Mouse (Mus musculus) heart, embryonic 12.5 days (tissue): Measurements from ENCODE around the gene Il1rap. TPM values are rescaled to one million over a fixed set of nuclear protein-coding genes. Genes with fewer than 3 reads are reported as not detected.

Source experiments
- ATAC-seq: fragments of 200-750 bp; cut with Nextera tagmentation; 2 replicates; pipeline ENCODE4 v1.8.0; 2017; ENCODE audit warnings: moderate TSS enrichment, moderate library complexity; ENCODE audit not compliant: insufficient number of reproducible peaks, low FRiP score
- H3K27ac ChIP-seq: fragments of 300-500 bp; sonication (generic); 2 replicates; pipeline ENCODE4 v1.5.1; 2016; ENCODE audit warnings: mild to moderate bottlenecking, moderate library complexity; ENCODE audit not compliant: poor library complexity, severe bottlenecking
- H3K27me3 ChIP-seq: fragments of 300-500 bp; sonication (generic); replicated peaks from 2 replicates; pipeline ENCODE4 v1.6.1; 2016; ENCODE audit warnings: mild to moderate bottlenecking, moderate library complexity
- H3K36me3 ChIP-seq: fragments of 300-500 bp; sonication (generic); 2 replicates; pipeline ENCODE4 v1.6.1; 2016; ENCODE audit warnings: mild to moderate bottlenecking, moderate library complexity
- H3K4me1 ChIP-seq: fragments of 300-500 bp; sonication (generic); replicated peaks from 2 replicates; pipeline ENCODE4 v1.6.1; 2016; ENCODE audit warnings: mild to moderate bottlenecking
- H3K4me2 ChIP-seq: fragments of 300-500 bp; sonication (generic); 2 replicates; pipeline ENCODE4 v1.6.1; 2016; ENCODE audit warnings: mild to moderate bottlenecking, moderate library complexity
- H3K4me3 ChIP-seq: fragments of 300-500 bp; sonication (generic); 2 replicates; pipeline ENCODE4 v1.5.1; 2016; ENCODE audit warnings: mild to moderate bottlenecking
- H3K9ac ChIP-seq: fragments of 300-500 bp; sonication (generic); 2 replicates; pipeline ENCODE4 v1.6.1; 2016; ENCODE audit warnings: mild to moderate bottlenecking, moderate library complexity
- H3K9me3 ChIP-seq: fragments of 300-500 bp; sonication (generic); replicated peaks from 2 replicates; pipeline ENCODE4 v1.6.1; 2016; ENCODE audit warnings: mild to moderate bottlenecking, moderate library complexity
- WGBS: fragments of 180-500 bp; shearing (Covaris S2); methylation state at CpG from one replicate; pipeline ENCODE4 v1.1.7; 2016; 5-methylcytosine and 5-hydroxymethylcytosine counted together
- polyA plus RNA-seq: library from polyadenylated mRNA; unstranded; fragments of >200 nt; fragmentation: Nextera tagmentation; extraction: Ambion mirVana; gene quantifications from 2 replicates; pipeline ENCODE4 v1.2.1, GENCODE M21; 2016

Il1rap gene
- polyA plus RNA-seq, 1 experiment from 2014 or later, result 9.4 TPM

DNA sequence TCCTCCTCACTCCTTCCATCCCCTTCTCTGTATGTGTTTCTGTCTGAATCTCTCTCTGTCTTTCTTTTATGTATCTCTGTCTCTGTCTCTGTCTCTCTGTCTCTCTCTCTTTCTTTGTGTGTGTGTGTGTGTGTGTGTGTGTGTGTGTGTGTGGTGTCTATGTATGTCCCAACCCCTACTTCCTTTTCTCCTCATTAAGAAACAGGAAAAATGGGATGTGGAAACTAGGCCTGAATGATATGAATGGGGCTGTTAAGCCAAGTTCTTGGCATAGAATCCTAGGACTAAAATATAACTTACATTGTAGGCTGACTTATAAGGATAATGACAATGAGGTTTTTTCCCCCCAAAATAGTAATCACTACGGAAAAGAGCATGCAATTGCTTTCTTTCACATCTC, 149.4 kb downstream of the Il1rap start:
- Histone ChIP-seq H3K9me3 (no peaks in the 10 kb centered on the region), H3K4me3 (no peak overlapping the region), H3K36me3 (no peaks in the 10 kb centered on the region), H3K27ac (no peak overlapping the region), H3K9ac (no peak overlapping the region), H3K4me1 (no peaks in the 10 kb centered on the region), H3K27me3 (no peaks in the 10 kb centered on the region), H3K4me2 (no peak overlapping the region)
- ATAC-seq, result no peak
- WGBS, result 63% methylated on average over 1 of the region's 1 CpGs

DNA sequence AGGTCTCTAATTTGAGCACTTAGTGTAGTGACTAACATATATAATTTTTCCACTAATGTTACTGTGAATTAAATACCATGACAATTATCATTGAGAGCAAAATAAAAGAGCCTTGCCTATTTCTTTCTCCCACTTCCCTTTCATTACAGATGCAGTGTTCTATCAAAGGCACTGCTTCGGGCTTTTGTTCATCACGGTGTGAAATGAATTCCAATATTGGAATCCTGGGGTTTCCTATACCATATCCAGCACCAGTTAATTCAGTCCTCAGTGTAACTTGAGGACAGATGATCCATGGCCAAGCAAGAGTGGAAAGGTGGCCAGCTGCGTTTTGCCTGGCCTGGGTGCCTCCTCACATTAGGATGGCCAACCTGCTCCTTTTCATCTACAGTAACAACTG, 151.1 kb downstream of the Il1rap start:
- Histone ChIP-seq H3K36me3 (no peaks in the 10 kb centered on the region), H3K27ac (no peak overlapping the region), H3K4me2 (no peak overlapping the region), H3K4me1 (no peaks in the 10 kb centered on the region), H3K9ac (no peak overlapping the region), H3K4me3 (no peak overlapping the region), H3K9me3 (no peaks in the 10 kb centered on the region), H3K27me3 (no peaks in the 10 kb centered on the region)
- no peak for ATAC-seq
- WGBS, result 82% methylated on average over 3 of the region's 3 CpGs

DNA sequence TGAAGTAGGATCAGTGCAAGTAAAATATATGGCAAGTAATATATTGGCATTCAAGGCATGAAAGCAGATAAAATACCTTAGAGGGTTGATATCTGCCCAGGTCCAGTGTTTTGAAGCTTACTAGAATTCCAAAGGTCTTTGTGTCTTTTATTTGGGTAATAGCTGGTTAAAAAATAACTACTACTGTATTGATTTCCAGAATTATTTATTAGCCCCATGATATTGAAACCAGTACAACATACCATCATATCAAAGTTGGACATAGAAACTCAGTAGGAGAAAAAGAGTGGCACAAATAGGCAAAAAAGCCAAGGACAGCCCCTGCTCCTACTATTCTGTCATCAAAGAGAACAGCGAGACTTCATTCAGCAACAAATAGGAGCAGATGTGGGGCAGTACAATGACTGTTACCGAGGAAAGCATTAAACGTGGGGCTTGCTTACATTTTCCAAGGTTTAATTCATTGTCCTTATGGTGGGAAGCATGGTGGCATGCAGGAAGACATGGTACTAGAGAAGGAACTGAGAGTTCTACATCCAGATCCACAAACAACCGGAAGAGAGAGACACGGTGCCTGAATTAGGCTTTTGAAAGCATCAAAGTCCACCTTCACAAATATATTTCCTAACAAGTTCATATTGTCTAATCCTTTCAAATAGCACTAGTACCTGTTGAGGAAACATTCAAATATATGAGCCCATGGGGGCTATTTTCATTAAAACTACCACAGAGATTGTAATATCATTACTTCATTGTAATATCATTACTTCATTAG, 174.1 kb downstream of the Il1rap start:
- Histone ChIP-seq H3K4me3 (no peak overlapping the region), H3K27me3 (no peaks in the 10 kb centered on the region), H3K36me3 (no peaks in the 10 kb centered on the region), H3K27ac (no peak overlapping the region), H3K9me3 (no peaks in the 10 kb centered on the region), H3K4me1 (no peaks in the 10 kb centered on the region), H3K9ac (no peak overlapping the region), H3K4me2 (no peak overlapping the region)
- WGBS, result 82% methylated on average over 5 of the region's 5 CpGs
- no peak for ATAC-seq

DNA sequence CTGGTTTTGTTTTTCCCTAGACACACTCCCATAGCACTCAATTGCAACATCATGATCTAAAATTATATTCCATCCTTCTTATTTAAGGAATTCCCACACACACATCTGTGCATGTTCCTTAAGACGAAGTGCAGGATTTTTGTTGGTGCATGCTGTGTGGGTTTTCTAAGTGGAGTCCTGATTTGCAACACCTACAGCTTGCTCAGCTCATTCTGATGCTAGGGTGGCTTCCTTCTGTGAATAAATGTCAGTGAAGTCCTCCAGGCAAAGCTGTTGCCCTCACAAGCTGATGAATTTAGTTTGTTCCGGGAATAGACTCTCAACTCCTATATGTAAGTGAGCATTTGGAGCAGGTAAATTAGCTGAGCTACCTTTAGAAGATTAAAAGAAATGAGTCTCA, 194.5 kb downstream of the Il1rap start:
- Histone ChIP-seq H3K9me3 (no peaks in the 10 kb centered on the region), H3K4me1 (no peaks in the 10 kb centered on the region), H3K4me2 (no peak overlapping the region), H3K27ac (no peak overlapping the region), H3K36me3 (no peaks in the 10 kb centered on the region), H3K4me3 (no peak overlapping the region), H3K27me3 (no peaks in the 10 kb centered on the region), H3K9ac (no peak overlapping the region)
- 74% methylated on average over 2 of the region's 2 CpGs for WGBS
- no peak for ATAC-seq

DNA sequence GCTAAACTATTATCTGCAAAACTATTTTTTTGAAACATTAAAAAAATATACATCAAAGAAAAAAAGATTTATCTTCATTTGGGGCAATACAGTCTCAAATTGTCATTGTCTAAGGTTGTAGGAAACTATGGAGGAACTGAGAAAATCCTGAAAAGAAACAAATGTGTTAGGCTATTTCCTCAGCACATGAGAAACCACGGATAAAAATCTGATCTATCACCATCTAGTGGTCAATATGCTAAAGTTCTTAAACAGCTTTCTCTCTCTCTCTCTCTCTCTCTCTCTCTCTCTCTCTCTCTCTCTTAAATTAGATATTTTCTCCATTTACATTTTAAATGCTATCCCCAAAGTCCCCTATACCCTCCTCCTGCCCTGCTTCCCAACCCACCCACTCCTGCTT, 195.6 kb downstream of the Il1rap start:
- Histone ChIP-seq H3K4me3 (no peak overlapping the region), H3K9ac (no peak overlapping the region), H3K27me3 (no peaks in the 10 kb centered on the region), H3K4me1 (no peaks in the 10 kb centered on the region), H3K9me3 (no peaks in the 10 kb centered on the region), H3K4me2 (no peak overlapping the region), H3K27ac (no peak overlapping the region), H3K36me3 (no peaks in the 10 kb centered on the region)
- ATAC-seq, result no peak
- 15% methylated on average over 1 of the region's 1 CpGs for WGBS

Other genes with a start within 250 kb of the Il1rap start
- 1.2 and 1.5 TPM in 2 replicates for gene Cldn1, start 209.9 kb upstream of the Il1rap start, polyA plus RNA-seq
- gene Cldn16, start 118.6 kb upstream of the Il1rap start, polyA plus RNA-seq, result not detected in 2 replicates
- gene Tmem207, start 54.9 kb upstream of the Il1rap start, polyA plus RNA-seq, result not detected in 2 replicates